Mouse (Mus musculus): ENCODE measurements around the gene Aamp.

Gene Aamp

GRCm38 (mm10) chr1:74300347-74301110 is 16.0 kb upstream of the Aamp start:
- DNase-seq: no peak

GRCm38 (mm10) chr1:74298996-74299395 is 14.5 kb upstream of the Aamp start:
- no peak for DNase-seq

- no peak for DNase-seq
Observed at GRCm38 (mm10) chr1:74298157-74298750, 13.7 kb upstream of the Aamp start.

- no peak for DNase-seq
Observed at GRCm38 (mm10) chr1:74297269-74297668, 12.7 kb upstream of the Aamp start.

- no peak for DNase-seq
Observed at GRCm38 (mm10) chr1:74296477-74296876, 11.9 kb upstream of the Aamp start.

GRCm38 (mm10) chr1:74295456-74296171 is 11.1 kb upstream of the Aamp start:
- DNase-seq: peak; percentile 31 to 49

GRCm38 (mm10) chr1:74294733-74295455 is 10.4 kb upstream of the Aamp start:
- DNase-seq: no peak

- DNase-seq: no peak
Observed at GRCm38 (mm10) chr1:74294090-74294643, 9.6 kb upstream of the Aamp start.

- DNase-seq: no peak
Observed at GRCm38 (mm10) chr1:74293306-74293960, 8.9 kb upstream of the Aamp start.

GRCm38 (mm10) chr1:74292331-74293020 is 7.9 kb upstream of the Aamp start:
- no peak for DNase-seq

GRCm38 (mm10) chr1:74290141-74290540 is 5.6 kb upstream of the Aamp start:
- DNase-seq: no peak

- DNase-seq: no peak
Observed at GRCm38 (mm10) chr1:74289740-74290139, 5.2 kb upstream of the Aamp start.

GRCm38 (mm10) chr1:74289248-74289647 is 4.7 kb upstream of the Aamp start:
- DNase-seq: no peak

- DNase-seq: no peak
Observed at GRCm38 (mm10) chr1:74288327-74288726, 3.8 kb upstream of the Aamp start.

GRCm38 (mm10) chr1:74286869-74287607 is 2.5 kb upstream of the Aamp start:
- peak in 1 of 2 experiments; percentile 20 for DNase-seq

- DNase-seq: no peak
Observed at GRCm38 (mm10) chr1:74285212-74286010, 873 bp upstream of the Aamp start.

- DNase-seq: peak; percentile 45 to 50
Observed at GRCm38 (mm10) chr1:74283686-74284463, 663 bp downstream of the Aamp start.

- DNase-seq: no peak
Observed at GRCm38 (mm10) chr1:74282896-74283625, 1.5 kb downstream of the Aamp start.
